Mouse (Mus musculus) brown adipose tissue, adult 24 weeks (tissue): ENCODE measurements around the gene Dnajb2. TPM values are rescaled to one million over a fixed set of nuclear protein-coding genes. Genes with fewer than 3 reads are reported as not detected.
"Not testable (repeated sequence)": the region's sequence is repeated elsewhere in the genome, so short reads cannot be mapped to it uniquely, and the experiment has no call there.

ENCODE experiments used
- H3K27ac ChIP-seq: fragments of 200-500 bp; replicated peaks from 2 replicates; pipeline ENCODE4 v1.5.1; 2012; ENCODE audit warnings: low read depth, mild to moderate bottlenecking, low read length
- H3K4me1 ChIP-seq: fragments of 200-500 bp; 2 replicates; pipeline ENCODE4 v1.6.1; 2012; ENCODE audit warnings: low read length, mixed read lengths; ENCODE audit not compliant: control insufficient read depth, insufficient read depth, insufficient read length
- H3K4me3 ChIP-seq: fragments of 200-500 bp; 2 replicates; pipeline ENCODE4 v1.5.1; 2012; ENCODE audit warnings: low read depth, mild to moderate bottlenecking, low read length, moderate library complexity; ENCODE audit not compliant: insufficient read depth
- polyA plus RNA-seq: library from polyadenylated mRNA; stranded (reverse); fragments of >200 nt; gene quantifications from 2 replicates; pipeline ENCODE4 v1.2.4, GENCODE M21; 2012; ENCODE audit not compliant: missing spikeins, insufficient read depth, insufficient read length

Gene Dnajb2
- polyA plus RNA-seq, 1 experiment = 39.6 TPM

GRCm38 (mm10) chr1:75230335-75230994, 5.7 kb upstream of the Dnajb2 start:
- no peak overlapping the region for H3K27ac ChIP-seq
- H3K4me1 ChIP-seq = peaks cover 5% of the 10 kb centered on the region; the same call in 1 of the 2 replicates
- no peak overlapping the region for H3K4me3 ChIP-seq

- H3K4me3 ChIP-seq = no peak overlapping the region
- H3K4me1 ChIP-seq = peaks cover 9% of the 10 kb centered on the region
- H3K27ac ChIP-seq = no peak overlapping the region
Measured at GRCm38 (mm10) chr1:75231224-75231623, 5.0 kb upstream of the Dnajb2 start.

- H3K27ac ChIP-seq = no peak within 1 kb of the TSS
- no peak within 1 kb of the TSS for H3K4me3 ChIP-seq
- peaks cover 9% of the 10 kb centered on the region for H3K4me1 ChIP-seq
Measured at GRCm38 (mm10) chr1:75231664-75232152, 4.5 kb upstream of the Dnajb2 start, which contains the start of gene A630095N17Rik. TSS of gene A630095N17Rik (minus strand) at chr1:75232102.

DNA sequence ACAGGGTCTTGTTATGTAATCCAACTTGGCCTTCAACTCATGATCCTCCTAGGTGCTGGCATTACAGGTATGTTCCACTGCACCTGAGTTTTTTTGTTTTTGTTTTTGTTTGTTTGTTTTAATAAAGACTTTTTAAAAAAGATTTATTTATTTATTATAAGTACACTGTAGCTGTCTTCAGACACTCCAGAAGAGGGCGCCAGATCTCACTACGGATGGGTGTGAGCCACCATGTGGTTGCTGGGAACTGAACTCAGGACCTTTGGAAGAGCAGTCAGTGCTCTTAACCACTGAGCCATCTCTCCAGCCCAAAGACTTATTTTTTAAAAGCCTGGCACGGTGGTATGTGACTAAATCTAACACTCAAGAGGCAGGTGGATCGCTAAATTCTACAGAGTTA, 3.7 kb upstream of the Dnajb2 start:
- H3K4me3 ChIP-seq, H3K4me1 ChIP-seq, H3K27ac ChIP-seq: not testable (repeated sequence)

DNA sequence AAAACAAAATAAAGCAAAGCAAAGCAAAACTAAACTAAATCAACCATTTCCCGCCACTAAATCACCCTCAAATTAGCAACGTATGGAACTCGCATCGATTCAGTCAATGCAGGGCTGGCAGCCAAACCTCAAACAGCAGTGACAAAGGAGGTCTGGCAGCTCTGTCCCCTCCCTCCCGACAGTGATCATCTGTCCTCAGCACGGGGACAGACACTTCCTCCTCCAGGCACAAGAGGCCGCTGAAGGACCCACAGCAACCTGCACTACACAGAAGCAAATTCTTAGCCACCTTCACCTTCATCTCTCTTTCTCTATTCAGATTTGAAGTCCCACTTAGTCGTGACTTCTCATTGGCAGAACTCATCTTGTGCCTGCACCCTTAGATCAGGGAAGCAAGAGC, 1.6 kb upstream of the Dnajb2 start:
- no peak overlapping the region for H3K27ac ChIP-seq
- H3K4me3 ChIP-seq = no peak overlapping the region
- peaks cover 9% of the 10 kb centered on the region for H3K4me1 ChIP-seq

DNA sequence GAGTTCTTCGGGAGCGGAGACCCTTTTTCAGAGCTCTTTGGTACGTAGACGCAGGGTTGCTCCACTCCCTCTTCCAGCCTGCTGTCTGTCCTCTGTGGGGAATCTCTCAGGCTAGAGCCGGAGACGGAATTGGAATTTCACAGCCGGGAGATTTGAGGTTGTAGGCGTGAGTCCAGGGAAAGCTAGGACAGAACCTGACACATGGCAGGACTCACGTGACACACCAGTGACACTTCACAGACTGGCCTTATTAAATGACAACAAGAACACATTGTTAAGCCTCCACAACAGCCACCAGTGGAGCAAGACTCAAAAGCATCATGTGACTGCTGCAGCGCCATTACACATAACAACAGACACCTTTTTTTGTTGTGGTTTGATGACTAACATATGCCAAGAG, 3.4 kb downstream of the Dnajb2 start:
- Histone ChIP-seq H3K27ac (no peak overlapping the region), H3K4me1 (peaks cover 9% of the 10 kb centered on the region), H3K4me3 (no peak overlapping the region)

DNA sequence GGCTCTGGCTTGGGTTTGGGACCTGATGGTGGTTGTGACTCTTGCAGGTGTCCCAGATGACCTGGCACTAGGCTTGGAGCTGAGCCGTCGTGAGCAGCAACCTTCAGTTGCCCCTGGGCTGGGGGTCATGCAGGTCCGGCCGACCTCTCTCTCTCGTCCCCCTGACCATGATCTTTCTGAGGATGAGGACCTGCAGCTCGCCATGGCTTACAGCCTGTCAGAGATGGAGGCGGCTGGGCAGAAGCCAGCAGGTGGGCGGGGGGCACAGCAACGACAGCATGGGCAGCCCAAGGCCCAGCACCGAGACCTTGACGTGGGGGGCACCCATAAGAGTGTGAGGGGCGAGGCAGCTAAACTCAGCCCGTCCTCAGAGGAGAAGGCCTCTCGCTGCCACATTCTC, 7.2 kb downstream of the Dnajb2 start:
- Histone ChIP-seq H3K4me1 (peaks cover 5% of the 10 kb centered on the region; the same call in 1 of the 2 replicates), H3K4me3 (no peak overlapping the region), H3K27ac (no peak overlapping the region)

- Histone ChIP-seq H3K4me1 (peaks cover 5% of the 10 kb centered on the region; the same call in 1 of the 2 replicates), H3K27ac (no peak overlapping the region), H3K4me3 (no peak overlapping the region)
Measured at GRCm38 (mm10) chr1:75244175-75244826, 8.1 kb downstream of the Dnajb2 start.

DNA sequence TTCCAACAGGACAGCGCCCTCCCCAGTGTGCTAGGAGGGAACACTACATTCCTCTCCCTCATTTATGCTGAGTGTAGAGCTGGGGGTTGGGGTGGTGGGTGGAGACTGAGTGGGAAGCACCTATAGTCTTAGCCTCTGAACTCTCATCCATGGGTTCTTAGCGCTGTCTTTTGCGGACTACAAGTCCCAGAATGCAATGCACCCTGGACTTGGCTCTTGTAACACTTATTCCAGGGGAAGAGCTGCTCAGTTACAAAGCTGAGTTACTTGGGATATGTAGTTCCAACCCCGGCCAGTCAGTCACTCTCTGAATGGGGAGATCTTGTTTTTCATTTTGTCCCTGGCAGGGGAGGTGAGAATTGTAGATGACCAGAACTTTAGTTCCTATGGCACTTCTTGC, 8.6 kb downstream of the Dnajb2 start:
- Histone ChIP-seq H3K4me1 (peaks cover 5% of the 10 kb centered on the region; the same call in 1 of the 2 replicates), H3K4me3 (no peak overlapping the region), H3K27ac (no peak overlapping the region)

- Histone ChIP-seq H3K4me1 (peaks cover 5% of the 10 kb centered on the region; the same call in 1 of the 2 replicates), H3K27ac (no peak overlapping the region), H3K4me3 (no peak overlapping the region)
Measured at GRCm38 (mm10) chr1:75247071-75247930, 11.1 kb downstream of the Dnajb2 start.

GRCm38 (mm10) chr1:75248041-75248772, 12.0 kb downstream of the Dnajb2 start:
- H3K4me3 ChIP-seq = no peak overlapping the region
- peaks cover 5% of the 10 kb centered on the region; the same call in 1 of the 2 replicates for H3K4me1 ChIP-seq
- no peak overlapping the region for H3K27ac ChIP-seq

- no peak overlapping the region for H3K4me3 ChIP-seq
- no peak overlapping the region for H3K27ac ChIP-seq
- H3K4me1 ChIP-seq = peaks cover 5% of the 10 kb centered on the region; the same call in 1 of the 2 replicates
Measured at GRCm38 (mm10) chr1:75250498-75250897, 14.3 kb downstream of the Dnajb2 start.

DNA sequence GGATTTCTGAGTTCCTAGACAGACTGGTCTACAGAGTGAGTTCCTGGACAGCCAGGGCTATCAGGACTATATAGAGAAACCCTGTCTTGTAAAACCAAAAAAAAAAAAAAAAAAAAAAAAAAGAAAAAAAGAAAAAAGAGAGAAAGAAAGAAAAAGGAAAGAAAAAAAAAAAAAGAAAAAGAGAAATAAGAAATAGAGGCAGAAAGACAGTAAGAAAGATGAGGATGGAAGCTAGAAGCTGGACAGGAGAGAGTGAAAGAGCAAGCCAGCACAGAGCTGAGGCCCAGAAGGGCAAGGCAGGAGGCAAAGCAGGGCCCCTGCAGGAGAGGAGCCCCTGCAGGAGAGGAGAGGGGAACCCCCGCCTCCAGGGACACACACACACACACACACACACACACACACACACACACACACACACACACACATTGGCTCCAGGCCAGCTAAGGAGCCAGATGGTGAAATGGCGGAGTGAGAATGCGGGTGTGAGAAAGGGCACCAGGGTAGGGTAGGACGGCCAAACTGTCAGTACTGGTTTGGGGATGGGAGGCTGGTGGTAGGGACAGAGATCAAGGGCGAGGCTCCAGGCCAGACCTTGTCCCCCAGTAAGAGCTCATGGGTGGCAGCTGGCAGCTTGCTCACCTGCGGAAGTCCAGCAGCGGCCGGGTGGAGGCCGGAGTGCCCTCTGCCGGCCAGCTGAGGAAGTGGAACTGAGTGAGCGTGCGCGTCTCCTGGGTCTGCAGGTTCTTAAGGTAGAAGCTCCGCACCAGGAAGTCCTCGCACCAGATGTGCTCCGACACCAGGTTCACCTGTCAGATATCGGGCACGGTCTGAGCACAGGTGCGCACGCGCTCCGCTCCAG, 15.1 kb downstream of the Dnajb2 start:
- Histone ChIP-seq H3K4me1 (peaks cover 5% of the 10 kb centered on the region; the same call in 1 of the 2 replicates), H3K27ac (no peak overlapping the region), H3K4me3 (peak overlapping the region; percentile 48)

- H3K4me1 ChIP-seq = peaks cover 5% of the 10 kb centered on the region; the same call in 1 of the 2 replicates
- H3K4me3 ChIP-seq = no peak overlapping the region
- H3K27ac ChIP-seq = no peak overlapping the region
Measured at GRCm38 (mm10) chr1:75252308-75252707, 16.1 kb downstream of the Dnajb2 start.
